ENCODE assay signal across 20 mouse cellular contexts in the genomic region with DNA sequence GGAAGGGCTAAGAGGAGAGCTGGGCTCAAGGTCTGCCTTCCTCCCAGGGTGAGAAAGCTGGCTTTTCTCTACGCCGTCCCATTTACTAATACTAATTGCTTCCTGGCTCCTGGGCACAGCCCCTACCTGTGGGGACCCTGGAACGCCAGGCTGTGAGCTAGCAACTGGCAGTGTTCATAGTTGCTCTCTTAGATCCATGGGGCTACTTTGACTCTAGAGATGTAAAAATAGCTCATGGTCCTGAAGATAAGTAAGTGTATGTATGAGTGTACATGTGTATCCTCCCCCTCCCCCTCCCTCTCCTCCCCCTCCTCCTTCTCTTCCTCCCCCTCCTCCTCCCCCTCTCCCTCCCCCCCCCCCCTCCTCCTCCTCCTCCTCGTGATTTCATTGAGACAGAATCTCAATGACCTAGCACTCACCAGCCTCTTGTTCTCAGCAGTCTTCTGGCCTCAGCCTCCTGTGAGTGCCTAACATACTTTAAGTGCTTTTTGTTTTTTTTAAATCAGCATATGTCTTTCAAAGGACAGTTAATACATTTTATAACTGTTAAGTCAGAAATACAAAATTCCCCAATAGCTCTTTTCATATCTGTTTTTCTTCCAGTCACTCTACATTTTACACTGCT.
DNase-seq lines count a peak whose midpoint lies in the region; ATAC-seq and TF ChIP-seq lines count a peak whose summit lies in the region.
"Had no signal": no experiment of that assay in that cellular context is flagged by ENCODE, and none has a peak within 500 bp of the region (broad histone marks: within the 10 kb centered on the region; RNA-seq: fewer than 3 reads in every experiment).

No protein-coding gene starts in this region.

- ATAC-seq in heart, embryonic 11.5 days (replicated peaks; ENCODE audit: insufficient number of reproducible peaks, low FRiP score, low TSS enrichment), result 0 out of 2 replicates have a peak, but pooled peaks have one; percentile 63
- ATAC-seq in limb, embryonic 15.5 days (ENCODE audit: insufficient number of reproducible peaks, low FRiP score, low TSS enrichment, low read depth), result no peak
- no peak for ATAC-seq in megakaryocyte-erythroid progenitor cell, adult 5-6 weeks (replicated peaks; ENCODE audit: low FRiP score, low TSS enrichment, poor library complexity, severe bottlenecking)
- ATAC-seq: forebrain, postnatal 0 days; inflammation-experienced regulatory T-cells, adult 6 months had no signal

- TF ChIP-seq CTCF in testis, adult 2 months (IDR thresholded peaks at IDR 0.05; ENCODE audit: control insufficient read depth, insufficient read depth, insufficient replicate concordance, low read depth, low read length), result no peak

- no peaks in the 10 kb centered on the region for H3K27me3 ChIP-seq in heart, embryonic 11.5 days (ENCODE audit: control insufficient read depth, insufficient read depth, low read length)
- H3K27me3 ChIP-seq in limb, embryonic 15.5 days, result no peaks in the 10 kb centered on the region
- no peaks in the 10 kb centered on the region for H3K27me3 ChIP-seq in limb, embryonic 10.5 days (ENCODE audit: low read depth, poor library complexity, severe bottlenecking)
- no peaks in the 10 kb centered on the region for H3K27me3 ChIP-seq in testis, adult 2 months (ENCODE audit: control insufficient read depth, insufficient read depth, low read length)
- H3K27me3 ChIP-seq: embryonic facial prominence, embryonic 12.5 days; hindbrain, embryonic 13.5 days; limb, embryonic 12.5 days; liver, embryonic 13.5 days; neural tube, embryonic 12.5 days had no signal

- no peaks in the 10 kb centered on the region for H3K9me3 ChIP-seq in heart, embryonic 11.5 days (replicated peaks; ENCODE audit: control insufficient read depth, low read length)
- H3K9me3 ChIP-seq in limb, embryonic 15.5 days, result no peaks in the 10 kb centered on the region
- H3K9me3 ChIP-seq in limb, embryonic 10.5 days (replicated peaks), result no peaks in the 10 kb centered on the region
- H3K9me3 ChIP-seq: embryonic facial prominence, embryonic 12.5 days; hindbrain, embryonic 13.5 days; limb, embryonic 12.5 days; liver, embryonic 13.5 days; midbrain, embryonic 10.5 days; neural tube, embryonic 12.5 days had no signal

- peak overlapping the region; percentile 16 for H3K9ac ChIP-seq in heart, embryonic 11.5 days (ENCODE audit: low read depth, low read length)
- no peak overlapping the region for H3K9ac ChIP-seq in limb, embryonic 15.5 days
- H3K9ac ChIP-seq: embryonic facial prominence, embryonic 12.5 days; forebrain, postnatal 0 days; hindbrain, embryonic 13.5 days; limb, embryonic 12.5 days; liver, embryonic 13.5 days; neural tube, embryonic 12.5 days had no signal

- intact Hi-C loops in heart, postnatal 36 days (cut with DNase I), result no loop called here

- peak overlapping the region; percentile 48 for H3K4me2 ChIP-seq in heart, embryonic 11.5 days
- no peak overlapping the region for H3K4me2 ChIP-seq in limb, embryonic 15.5 days
- H3K4me2 ChIP-seq: embryonic facial prominence, embryonic 12.5 days; hindbrain, embryonic 13.5 days; limb, embryonic 12.5 days; liver, embryonic 13.5 days; neural tube, embryonic 12.5 days had no signal

- DNase-seq in heart, postnatal 36 days, result no peak
- DNase-seq in limb, embryonic 10.5 days (ENCODE audit: low spot score), result no peak
- DNase-seq in testis, postnatal 14 days (ENCODE audit: low spot score), result no peak
- DNase-seq: adrenal gland, adult 2 months; cerebellum, adult 2 months; forebrain, postnatal 0 days; liver, embryonic 13.5 days; lung, postnatal 4 days; thymus, adult 18-20 months; thymus, postnatal 4 days had no signal

- H3K27ac ChIP-seq in heart, embryonic 11.5 days (ENCODE audit: low read depth, low read length), result peak overlapping the region; percentile 66
- H3K27ac ChIP-seq in limb, embryonic 15.5 days, result peak overlapping the region; percentile 69
- H3K27ac ChIP-seq in limb, embryonic 10.5 days, result no peak overlapping the region
- H3K27ac ChIP-seq in testis, adult 2 months (ENCODE audit: control insufficient read depth, insufficient read depth, low read depth, low read length), result peak overlapping the region; percentile 51
- H3K27ac ChIP-seq: embryonic facial prominence, embryonic 12.5 days; hindbrain, embryonic 13.5 days; limb, embryonic 12.5 days; liver, embryonic 13.5 days; midbrain, embryonic 10.5 days; neural tube, embryonic 12.5 days had no signal

- peaks cover 9% of the 10 kb centered on the region for H3K4me1 ChIP-seq in heart, embryonic 11.5 days (ENCODE audit: control insufficient read depth, insufficient read depth, low read length)
- H3K4me1 ChIP-seq in limb, embryonic 15.5 days, result peaks cover 19% of the 10 kb centered on the region
- H3K4me1 ChIP-seq in limb, embryonic 10.5 days, result peaks cover 16% of the 10 kb centered on the region
- H3K4me1 ChIP-seq in testis, adult 2 months (ENCODE audit: control insufficient read depth, insufficient read depth, low read length), result peaks cover 2% of the 10 kb centered on the region; the same call in 1 of the 2 replicates
- H3K4me1 ChIP-seq: neural tube, embryonic 12.5 days had no signal

- H3K36me3 ChIP-seq in heart, embryonic 11.5 days (ENCODE audit: control insufficient read depth, insufficient read depth, low read length), result no peaks in the 10 kb centered on the region
- no peaks in the 10 kb centered on the region for H3K36me3 ChIP-seq in limb, embryonic 15.5 days
- H3K36me3 ChIP-seq in limb, embryonic 10.5 days, result no peaks in the 10 kb centered on the region
- H3K36me3 ChIP-seq in testis, adult 2 months (ENCODE audit: control insufficient read depth, insufficient read depth, low read length), result no peaks in the 10 kb centered on the region
- H3K36me3 ChIP-seq: embryonic facial prominence, embryonic 12.5 days; hindbrain, embryonic 13.5 days; limb, embryonic 12.5 days; liver, embryonic 13.5 days; midbrain, embryonic 10.5 days; neural tube, embryonic 12.5 days had no signal

- WGBS in heart, embryonic 11.5 days (ENCODE audit: insufficient replicate concordance), result 30% methylated on average over 3 of the region's 4 CpGs
- 25% methylated on average over 3 of the region's 4 CpGs for WGBS in limb, embryonic 15.5 days
- WGBS in limb, embryonic 10.5 days, result 26% methylated on average over 4 of the region's 4 CpGs

- H3K4me3 ChIP-seq in heart, embryonic 11.5 days (ENCODE audit: low read depth, low read length), result no peak overlapping the region
- H3K4me3 ChIP-seq in limb, embryonic 15.5 days, result no peak overlapping the region
- no peak overlapping the region for H3K4me3 ChIP-seq in limb, embryonic 10.5 days
- peak overlapping the region; percentile 79 for H3K4me3 ChIP-seq in testis, adult 2 months (ENCODE audit: control insufficient read depth, low read depth, low read length)
- H3K4me3 ChIP-seq: embryonic facial prominence, embryonic 12.5 days; hindbrain, embryonic 13.5 days; limb, embryonic 12.5 days; liver, embryonic 13.5 days; midbrain, embryonic 10.5 days; neural tube, embryonic 12.5 days had no signal

- no peak for TF ChIP-seq POLR2A in testis, adult 2 months (IDR thresholded peaks at IDR 0.05; ENCODE audit: control insufficient read depth, low read depth, low read length)
